Mouse (Mus musculus) T-helper 2 cell (primary cell): ENCODE measurements around the gene Pde6c.

Experiments
- in situ Hi-C: fragments of 300-600 bp; cut with MboI, MseI; formaldehyde crosslinking; loops from one replicate; pipeline ENCODE4 v1.15.1; 2025; ENCODE audit warnings: high pct_unique_total_duplicates

Pde6c gene

GRCm38 (mm10) chr19:38143540-38144271, 11.1 kb downstream of the Pde6c start:
- in situ Hi-C loops, result no loop called here

- in situ Hi-C loops, result no loop called here
Observed at GRCm38 (mm10) chr19:38156243-38156642, 23.7 kb downstream of the Pde6c start.

GRCm38 (mm10) chr19:38161648-38162354, 29.2 kb downstream of the Pde6c start:
- in situ Hi-C loops, result no loop called here

- in situ Hi-C loops, result no loop called here
Observed at GRCm38 (mm10) chr19:38164633-38165032, 32.1 kb downstream of the Pde6c start.

- in situ Hi-C loops, result no loop called here
Observed at GRCm38 (mm10) chr19:38179675-38180074, 47.1 kb downstream of the Pde6c start.

- in situ Hi-C loops, result no loop called here
Observed at GRCm38 (mm10) chr19:38186631-38187344, 54.2 kb downstream of the Pde6c start.

GRCm38 (mm10) chr19:38187345-38187680, 54.7 kb downstream of the Pde6c start:
- in situ Hi-C loops, result no loop called here

GRCm38 (mm10) chr19:38190606-38191005, 58.0 kb downstream of the Pde6c start:
- in situ Hi-C loops, result no loop called here

GRCm38 (mm10) chr19:38191446-38191845, 58.9 kb downstream of the Pde6c start:
- in situ Hi-C loops, result no loop called here

- in situ Hi-C loops, result no loop called here
Observed at GRCm38 (mm10) chr19:38195245-38195644, 62.7 kb downstream of the Pde6c start.

GRCm38 (mm10) chr19:38198731-38199130, 66.2 kb downstream of the Pde6c start:
- in situ Hi-C loops, result no loop called here

GRCm38 (mm10) chr19:38206669-38207068, 74.1 kb downstream of the Pde6c start:
- in situ Hi-C loops, result no loop called here

- in situ Hi-C loops, result loop anchor here (10.0 kb wide), 1 partner anchor 253 kb away; no protein-coding TSS in a partner anchor
Observed at GRCm38 (mm10) chr19:38217696-38218095, 85.1 kb downstream of the Pde6c start.

- in situ Hi-C loops, result no loop called here
Observed at GRCm38 (mm10) chr19:38223356-38223904, 90.8 kb downstream of the Pde6c start.

- in situ Hi-C loops, result no loop called here
Observed at GRCm38 (mm10) chr19:38223905-38224684, 91.5 kb downstream of the Pde6c start, which contains the start of gene Fra10ac1. Gene Fra10ac1, minus strand, starts transcription at chr19:38224156.

GRCm38 (mm10) chr19:38224685-38225060, 92.1 kb downstream of the Pde6c start:
- in situ Hi-C loops, result no loop called here

GRCm38 (mm10) chr19:38228699-38229098, 96.1 kb downstream of the Pde6c start:
- in situ Hi-C loops, result no loop called here

GRCm38 (mm10) chr19:38232087-38232486, 99.5 kb downstream of the Pde6c start:
- in situ Hi-C loops, result loop anchor here (5.0 kb wide), 1 partner anchor 195 kb away; no protein-coding TSS in a partner anchor

- in situ Hi-C loops, result loop anchor here (5.0 kb wide), 1 partner anchor 195 kb away; no protein-coding TSS in a partner anchor
Observed at GRCm38 (mm10) chr19:38232516-38232915, 99.9 kb downstream of the Pde6c start.
